Mouse (Mus musculus) lung, embryonic 14.5 days (tissue): Measurements from ENCODE around the gene Olfr221. TPM values are rescaled to one million over a fixed set of nuclear protein-coding genes. Genes with fewer than 3 reads are reported as not detected.

ENCODE experiments used
- ATAC-seq: fragments of 200-750 bp; cut with Nextera tagmentation; 2 replicates; pipeline ENCODE4 v1.8.0; 2017; ENCODE audit warnings: mild to moderate bottlenecking, moderate TSS enrichment, moderate library complexity; ENCODE audit not compliant: insufficient read depth
- DNase-seq: peaks from one replicate; pipeline ENCODE4 v3.0.0-alpha.2; 2015
- H3K27ac ChIP-seq: fragments of 300-500 bp; sonication (generic); 2 replicates; pipeline ENCODE4 v1.5.1; 2014; ENCODE audit warnings: low read depth, mild to moderate bottlenecking, moderate library complexity
- H3K27me3 ChIP-seq: fragments of 300-500 bp; sonication (generic); 2 replicates; pipeline ENCODE4 v1.6.1; 2014; ENCODE audit warnings: low read length, control low read depth; ENCODE audit not compliant: insufficient read depth
- H3K36me3 ChIP-seq: fragments of 300-500 bp; sonication (generic); 2 replicates; pipeline ENCODE4 v1.6.1; 2014; ENCODE audit warnings: control low read depth; ENCODE audit not compliant: insufficient read depth
- H3K4me1 ChIP-seq: fragments of 300-500 bp; sonication (generic); 2 replicates; pipeline ENCODE4 v1.6.1; 2014; ENCODE audit warnings: antibody characterized with exemption, control low read depth; ENCODE audit not compliant: insufficient read depth
- H3K4me2 ChIP-seq: fragments of 300-500 bp; sonication (generic); 2 replicates; pipeline ENCODE4 v1.6.1; 2014; ENCODE audit warnings: mild to moderate bottlenecking
- H3K4me3 ChIP-seq: fragments of 300-500 bp; sonication (generic); 2 replicates; pipeline ENCODE4 v1.5.1; 2014; ENCODE audit warnings: low read depth, low read length
- H3K9ac ChIP-seq: fragments of 300-500 bp; sonication (generic); 2 replicates; pipeline ENCODE4 v1.6.1; 2014
- H3K9me3 ChIP-seq: fragments of 300-500 bp; sonication (generic); 2 replicates; pipeline ENCODE4 v1.6.1; 2016; ENCODE audit warnings: low read depth, low read length, control low read depth
- CTCF ChIP-seq: IDR thresholded peaks from 2 replicates; pipeline ENCODE4 v1.5.1; 2016; ENCODE audit warnings: antibody characterized with exemption, low read depth
- WGBS: fragments of 180-500 bp; shearing (Covaris S2); extraction: QIAGEN DNeasy Blood & Tissue Kit; methylation state at CpG from one replicate; pipeline ENCODE4 v1.1.7; 2014; 5-methylcytosine and 5-hydroxymethylcytosine counted together
- polyA plus RNA-seq: library from polyadenylated mRNA; unstranded; fragments of >200 nt; fragmentation: Nextera tagmentation; extraction: Ambion mirVana; gene quantifications from 2 replicates; pipeline ENCODE4 v1.2.1, GENCODE M21; 2014

The Olfr221 gene
- polyA plus RNA-seq, 1 experiment from 2014 or later: not detected

- H3K4me1 ChIP-seq: no peaks in the 10 kb centered on the region
- H3K36me3 ChIP-seq: peaks cover 93% of the 10 kb centered on the region
- ATAC-seq (no peak), DNase-seq (peak; percentile 61)
- H3K27me3 ChIP-seq: no peaks in the 10 kb centered on the region
- H3K4me3 ChIP-seq: no peak overlapping the region
- WGBS: 43% methylated on average over 16 of the region's 16 CpGs
- no peaks in the 10 kb centered on the region for H3K9me3 ChIP-seq
- TF ChIP-seq CTCF: no peak
- no peak overlapping the region for H3K27ac ChIP-seq
- no peak overlapping the region for H3K9ac ChIP-seq
- H3K4me2 ChIP-seq: no peak overlapping the region
Observed at GRCm38 (mm10) chr14:52003981-52004495, 38.2 kb downstream of the Olfr221 start.

DNA sequence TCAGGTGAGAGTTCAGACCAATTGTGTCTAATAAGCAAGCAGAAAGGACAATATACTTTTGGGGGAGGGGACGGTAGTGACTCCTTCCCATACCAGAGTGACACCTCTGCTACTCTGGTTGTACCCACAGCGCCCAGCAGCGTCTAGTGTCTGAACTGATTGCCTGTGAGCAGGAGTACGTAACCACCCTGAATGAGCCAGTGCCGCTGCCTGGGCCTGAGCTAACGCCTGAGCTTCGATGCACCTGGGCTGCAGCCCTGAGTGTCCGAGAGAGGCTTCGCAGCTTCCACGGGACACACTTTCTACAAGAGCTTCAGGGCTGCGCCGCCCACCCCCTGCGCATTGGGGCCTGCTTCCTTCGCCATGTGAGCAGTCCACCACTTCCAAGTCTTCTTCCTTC lies 44.8 kb downstream of the Olfr221 start:
- H3K4me3 ChIP-seq: no peak overlapping the region
- H3K4me1 ChIP-seq: no peaks in the 10 kb centered on the region
- ATAC-seq (no peak), DNase-seq (no peak)
- H3K9ac ChIP-seq: no peak overlapping the region
- no peak for TF ChIP-seq CTCF
- H3K36me3 ChIP-seq: peaks cover 95% of the 10 kb centered on the region
- H3K9me3 ChIP-seq: no peaks in the 10 kb centered on the region
- WGBS: 83% methylated on average over 14 of the region's 14 CpGs
- no peaks in the 10 kb centered on the region for H3K27me3 ChIP-seq
- H3K27ac ChIP-seq: no peak overlapping the region
- no peak overlapping the region for H3K4me2 ChIP-seq

DNA sequence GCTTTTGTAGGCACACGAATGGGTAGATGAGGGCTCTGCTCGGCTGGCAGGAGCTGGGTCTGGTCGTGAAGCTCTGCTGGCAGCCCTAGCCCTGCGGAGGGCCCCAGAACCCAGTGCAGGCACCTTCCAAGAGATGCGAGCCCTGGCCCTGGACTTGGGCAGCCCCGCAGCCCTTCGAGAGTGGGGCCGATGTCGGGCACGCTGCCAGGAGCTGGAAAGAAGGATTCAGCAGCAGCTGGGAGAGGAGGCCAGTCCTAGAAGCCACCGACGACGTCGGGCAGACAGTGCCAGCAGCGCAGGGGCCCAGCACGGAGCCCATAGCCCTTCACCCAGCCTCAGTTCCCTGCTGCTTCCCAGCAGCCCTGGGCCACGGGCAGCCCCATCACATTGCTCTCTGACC lies 45.4 kb downstream of the Olfr221 start:
- Histone ChIP-seq H3K9ac (no peak overlapping the region), H3K27ac (no peak overlapping the region), H3K4me3 (no peak overlapping the region), H3K4me1 (no peaks in the 10 kb centered on the region), H3K27me3 (no peaks in the 10 kb centered on the region), H3K4me2 (no peak overlapping the region), H3K9me3 (no peaks in the 10 kb centered on the region), H3K36me3 (peaks cover 95% of the 10 kb centered on the region)
- no peak for TF ChIP-seq CTCF
- 51% methylated on average over 17 of the region's 17 CpGs for WGBS
- ATAC-seq (peak; percentile 33; the same call in 1 of the 2 replicates), DNase-seq (peak; percentile 60)

GRCm38 (mm10) chr14:51996231-51996841 lies 45.9 kb downstream of the Olfr221 start:
- H3K36me3 ChIP-seq: peaks cover 96% of the 10 kb centered on the region
- H3K9me3 ChIP-seq: no peaks in the 10 kb centered on the region
- H3K4me2 ChIP-seq: no peak overlapping the region
- H3K9ac ChIP-seq: no peak overlapping the region
- no peaks in the 10 kb centered on the region for H3K27me3 ChIP-seq
- 82% methylated on average over 13 of the region's 13 CpGs for WGBS
- H3K27ac ChIP-seq: no peak overlapping the region
- peak; percentile 47 for TF ChIP-seq CTCF
- peak; percentile 65 for DNase-seq
- H3K4me3 ChIP-seq: no peak overlapping the region
- ATAC-seq: peak; percentile 11; the same call in 1 of the 2 replicates
- no peaks in the 10 kb centered on the region for H3K4me1 ChIP-seq

DNA sequence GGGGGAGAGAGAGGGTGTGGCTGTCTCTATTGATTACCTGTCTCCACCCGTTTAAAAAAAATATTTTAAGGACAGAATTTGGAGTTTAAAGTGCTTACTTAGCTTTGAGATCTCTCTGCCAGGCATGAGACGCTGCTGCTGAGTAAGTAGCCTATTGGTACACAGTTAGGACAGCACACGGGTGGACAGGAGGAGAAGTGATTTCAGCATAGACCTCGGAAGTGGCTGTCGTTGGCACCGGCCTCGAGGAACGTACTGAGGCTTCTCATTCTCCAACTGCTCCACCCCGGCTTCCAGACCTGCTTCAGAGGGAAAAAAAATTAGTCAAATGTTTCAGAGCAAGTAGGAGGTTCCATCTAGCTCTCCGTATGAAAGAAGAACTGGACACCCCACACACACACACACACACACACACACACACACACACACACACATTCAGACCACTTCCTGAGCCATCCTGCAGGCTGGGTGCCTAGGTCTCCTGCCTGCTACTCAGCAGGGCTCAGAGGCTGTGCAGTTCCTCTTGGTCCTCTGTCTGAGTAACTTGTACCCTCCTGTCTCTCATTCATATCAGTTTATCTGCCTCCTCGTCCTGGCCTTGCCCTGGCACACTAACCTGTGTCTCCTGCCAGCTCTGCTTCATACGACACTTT lies 46.9 kb downstream of the Olfr221 start:
- DNase-seq (no peak), ATAC-seq (no peak)
- TF ChIP-seq CTCF: no peak
- no peaks in the 10 kb centered on the region for H3K9me3 ChIP-seq
- H3K4me1 ChIP-seq: no peaks in the 10 kb centered on the region
- no peak overlapping the region for H3K9ac ChIP-seq
- 76% methylated on average over 12 of the region's 12 CpGs for WGBS
- no peak overlapping the region for H3K27ac ChIP-seq
- peaks cover 96% of the 10 kb centered on the region for H3K36me3 ChIP-seq
- H3K4me2 ChIP-seq: no peak overlapping the region
- H3K27me3 ChIP-seq: no peaks in the 10 kb centered on the region
- no peak overlapping the region for H3K4me3 ChIP-seq

DNA sequence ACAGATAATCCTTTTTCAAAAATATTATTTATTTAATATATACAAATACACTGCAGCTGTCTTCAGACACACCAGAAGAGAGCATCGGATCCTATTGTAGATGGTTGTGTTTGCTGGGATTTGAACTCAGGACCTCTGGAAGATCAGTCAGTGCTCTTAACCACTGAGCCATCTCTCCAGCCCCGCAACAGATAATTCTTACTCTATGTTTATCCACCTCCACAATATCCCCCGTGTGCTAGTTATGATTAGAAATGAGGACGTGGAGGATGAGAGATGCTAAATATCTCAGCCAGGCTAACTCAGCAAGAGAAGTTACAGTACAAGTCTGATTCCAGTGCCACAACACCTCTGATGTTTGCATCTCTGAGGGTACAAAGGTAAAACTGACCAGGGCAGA lies 47.8 kb downstream of the Olfr221 start:
- Histone ChIP-seq H3K27ac (no peak overlapping the region), H3K27me3 (no peaks in the 10 kb centered on the region), H3K9me3 (no peaks in the 10 kb centered on the region), H3K4me2 (no peak overlapping the region), H3K4me1 (no peaks in the 10 kb centered on the region), H3K9ac (no peak overlapping the region), H3K36me3 (peaks cover 96% of the 10 kb centered on the region), H3K4me3 (no peak overlapping the region)
- WGBS: 75% methylated on average over 4 of the region's 4 CpGs
- ATAC-seq: no peak
- TF ChIP-seq CTCF: no peak
- DNase-seq: no peak

- H3K27ac ChIP-seq: no peak overlapping the region
- no peak for DNase-seq
- peaks cover 72% of the 10 kb centered on the region for H3K36me3 ChIP-seq
- H3K27me3 ChIP-seq: no peaks in the 10 kb centered on the region
- ATAC-seq: no peak
- no peaks in the 10 kb centered on the region for H3K9me3 ChIP-seq
- no peak overlapping the region for H3K4me3 ChIP-seq
- TF ChIP-seq CTCF: no peak
- peaks cover 4% of the 10 kb centered on the region; the same call in 1 of the 2 replicates for H3K4me1 ChIP-seq
- H3K4me2 ChIP-seq: no peak overlapping the region
- WGBS: 65% methylated on average over 12 of the region's 12 CpGs
- no peak overlapping the region for H3K9ac ChIP-seq
Observed at GRCm38 (mm10) chr14:51989461-51989970, 52.7 kb downstream of the Olfr221 start.
